Mouse (Mus musculus) olfactory bulb, adult 2 months (tissue): Measurements from ENCODE around the gene Lingo2.

Experiments
- CTCF ChIP-seq: fragments of 200-500 bp; IDR thresholded peaks from 2 replicates; pipeline ENCODE4 v1.5.1; 2012; ENCODE audit warnings: low read depth, mild to moderate bottlenecking, low read length, moderate library complexity; ENCODE audit not compliant: insufficient read depth
- POLR2A ChIP-seq: fragments of 200-500 bp; IDR thresholded peaks from 2 replicates; pipeline ENCODE4 v1.6.1; 2012; ENCODE audit warnings: mild to moderate bottlenecking, low read depth, low read length, moderate library complexity; ENCODE audit not compliant: insufficient read depth

- TF ChIP-seq POLR2A (no peak), CTCF (no peak)
Observed at GRCm38 (mm10) chr4:35845140-35845539, 1106.4 kb downstream of the Lingo2 start.
